Mouse (Mus musculus) naive thymus-derived CD4-positive, alpha-beta T cell, adult 5 months (primary cell): ENCODE data around the gene Olfr1234. TPM values are rescaled to one million over a fixed set of nuclear protein-coding genes. Genes with fewer than 3 reads are reported as not detected.

Source experiments
- polyA plus RNA-seq: library from polyadenylated mRNA; unstranded; fragments of 100-300 nt; shearing (Covaris generic); gene quantifications from one replicate; pipeline ENCODE4 v1.2.1, GENCODE M21; 2017

Gene Olfr1234
- polyA plus RNA-seq: not detected

DNA sequence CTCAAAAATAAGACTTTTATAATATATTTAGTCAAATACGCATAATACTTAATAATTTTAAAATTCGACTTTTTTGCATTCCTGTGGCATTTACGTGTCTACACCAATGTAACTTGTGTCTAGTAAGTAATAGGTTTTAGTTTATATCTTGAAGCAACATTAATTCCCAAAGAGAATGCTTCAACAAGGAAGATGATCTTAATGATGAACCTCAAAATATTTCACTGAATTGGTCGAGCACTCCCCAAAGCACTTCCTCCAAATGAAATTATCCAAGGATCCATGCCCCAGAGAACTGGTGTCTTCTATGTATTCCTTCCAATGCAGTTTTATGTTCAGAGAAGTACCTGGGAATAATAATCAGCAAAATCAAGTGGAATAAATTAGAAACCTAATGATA lies at the start of gene Olfr1234:
Gene Olfr1234 (minus strand): TSS at position 101 of the 400 bp plus-strand sequence.

DNA sequence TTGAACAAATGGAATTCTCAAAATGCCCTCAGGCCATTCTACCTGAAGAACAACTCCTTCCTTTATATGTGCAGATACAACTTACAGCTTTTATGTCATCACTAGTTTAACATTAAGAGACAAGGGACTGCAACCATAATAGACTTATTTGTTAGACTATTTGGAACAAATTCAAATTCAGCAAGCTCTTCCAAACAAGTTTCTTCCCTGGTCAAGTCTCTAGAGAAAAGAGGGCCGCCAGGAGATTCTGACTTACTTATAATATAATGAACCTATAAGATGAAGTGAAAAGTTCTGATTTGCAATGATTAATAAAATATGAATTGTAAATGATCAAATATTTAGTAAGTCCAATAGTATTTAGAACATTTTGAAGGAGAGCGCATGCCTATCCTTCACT lies 44.9 kb upstream of the Olfr1234 start, which contains the start of gene Olfr1238:
Gene Olfr1238 (minus strand): TSS at position 101 of the 400 bp plus-strand sequence.

DNA sequence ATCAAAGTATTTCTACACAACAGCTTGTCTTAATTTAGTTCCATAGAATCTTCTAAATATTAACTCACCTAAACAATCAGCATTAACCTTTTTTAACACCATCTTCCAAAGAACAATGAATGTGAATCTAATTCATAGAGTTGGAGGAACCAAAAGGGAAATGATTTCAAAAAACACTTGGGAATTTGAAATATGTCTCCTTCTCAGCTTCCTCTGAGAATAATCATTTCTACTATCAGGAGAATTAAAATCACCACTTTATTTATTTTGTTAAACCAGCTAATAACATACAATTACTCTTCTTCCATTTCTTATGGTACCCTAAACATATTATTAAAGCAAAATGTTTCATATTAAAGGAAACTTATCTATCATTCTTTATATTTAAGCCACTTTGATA lies 22.4 kb downstream of the Olfr1234 start, which contains the start of gene Olfr1233:
Gene Olfr1233 (minus strand): TSS at position 101 of the 400 bp plus-strand sequence.

DNA sequence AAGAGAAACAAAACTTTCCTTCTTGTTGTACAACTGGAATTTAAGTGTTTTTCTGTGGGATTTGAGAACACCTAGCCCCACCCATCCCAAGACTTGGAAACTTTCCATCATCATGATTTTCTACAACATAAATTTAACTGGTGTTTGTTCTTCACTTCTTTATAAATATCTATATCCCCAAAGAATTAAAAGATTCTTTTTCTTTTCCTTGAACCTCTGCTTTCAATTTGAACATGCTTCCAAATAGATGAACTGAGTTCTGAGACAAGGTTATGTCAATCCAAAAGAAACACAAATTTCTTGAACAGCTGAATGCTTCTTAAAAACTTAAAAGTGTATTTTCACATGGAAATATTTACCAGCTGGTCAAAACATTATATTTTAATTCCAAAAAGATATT lies 35.1 kb downstream of the Olfr1234 start, which contains the start of gene Olfr1232:
Gene Olfr1232 (minus strand): TSS at position 101 of the 400 bp plus-strand sequence.

Other genes with a start within 250 kb of the Olfr1234 start
- not detected for gene Olfr1221, start 247.6 kb downstream of the Olfr1234 start, polyA plus RNA-seq
- not detected for gene Olfr1222, start 231.8 kb downstream of the Olfr1234 start, polyA plus RNA-seq
- not detected for gene Olfr1223, start 213.3 kb downstream of the Olfr1234 start, polyA plus RNA-seq
- gene Olfr1224-ps1, start 200.8 kb downstream of the Olfr1234 start, polyA plus RNA-seq: not detected
- gene Olfr1225, start 190.2 kb downstream of the Olfr1234 start, polyA plus RNA-seq: not detected
- not detected for gene Olfr1226, start 164.8 kb downstream of the Olfr1234 start, polyA plus RNA-seq
- gene Olfr1228, start 110.8 kb downstream of the Olfr1234 start, polyA plus RNA-seq: 0.17 TPM
- not detected for gene Olfr1229, start 76.9 kb downstream of the Olfr1234 start, polyA plus RNA-seq
- not detected for gene Olfr1230, start 67.6 kb downstream of the Olfr1234 start, polyA plus RNA-seq
- gene Olfr1231, start 57.8 kb downstream of the Olfr1234 start, polyA plus RNA-seq: not detected
- gene Olfr1232, start 35.2 kb downstream of the Olfr1234 start, polyA plus RNA-seq: not detected
- not detected for gene Olfr1233, start 22.5 kb downstream of the Olfr1234 start, polyA plus RNA-seq
- not detected for gene Olfr1238, start 44.8 kb upstream of the Olfr1234 start, polyA plus RNA-seq
- gene Olfr1239, start 55.5 kb upstream of the Olfr1234 start, polyA plus RNA-seq: not detected
- not detected for gene Olfr1240, start 78.1 kb upstream of the Olfr1234 start, polyA plus RNA-seq
- not detected for gene Olfr1241, start 122.3 kb upstream of the Olfr1234 start, polyA plus RNA-seq
- gene Olfr1242, start 133.5 kb upstream of the Olfr1234 start, polyA plus RNA-seq: not detected
- not detected for gene Olfr1243, start 166.6 kb upstream of the Olfr1234 start, polyA plus RNA-seq
- gene Olfr1245, start 213.6 kb upstream of the Olfr1234 start, polyA plus RNA-seq: not detected
- gene Olfr1246, start 228.3 kb upstream of the Olfr1234 start, polyA plus RNA-seq: not detected
- not detected for gene Olfr1247, start 249.3 kb upstream of the Olfr1234 start, polyA plus RNA-seq